ENCODE assay signal across 12 mouse cellular contexts in the genomic region with DNA sequence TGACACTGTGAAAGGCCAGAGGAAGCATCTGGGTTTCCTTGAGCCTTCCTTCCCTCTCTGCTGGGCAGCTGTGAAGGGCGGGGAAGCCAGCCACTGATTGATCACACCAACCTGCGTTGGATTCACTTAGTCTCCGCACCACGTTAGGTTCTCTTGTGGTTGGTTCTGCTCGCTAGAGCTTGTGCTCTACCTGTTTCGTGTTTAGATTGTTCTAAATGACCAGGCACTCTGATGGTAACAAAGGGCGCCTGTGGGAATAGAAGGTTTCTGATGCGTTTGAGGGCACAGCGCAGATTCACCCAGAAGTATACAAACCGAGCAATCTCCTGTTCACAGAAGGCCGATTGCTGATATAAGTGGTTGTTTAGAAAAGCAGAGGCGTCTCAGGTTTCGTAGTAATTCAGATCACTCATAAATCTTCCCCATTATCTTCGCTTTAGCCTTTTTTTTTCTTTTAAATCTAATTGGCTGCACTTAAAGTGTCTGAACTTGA.
DNase-seq lines count a peak whose midpoint lies in the region; ATAC-seq lines count a peak whose summit lies in the region.
"Had no signal": no experiment of that assay in that cellular context is flagged by ENCODE, and none has a peak within 500 bp of the region (broad histone marks: within the 10 kb centered on the region; RNA-seq: fewer than 3 reads in every experiment).

No protein-coding gene starts in this region.

- no peak for DNase-seq in kidney, postnatal 25 days
- DNase-seq in limb, embryonic 11.5 days (ENCODE audit: low spot score), result peak; percentile 30
- no peak for DNase-seq in adrenal gland, adult (ENCODE audit: inconsistent age in 2 of 2, low spot score in 1 of 2)
- DNase-seq in layer of hippocampus, postnatal 10 days (ENCODE audit: low spot score in 2 of 2), result no peak
- DNase-seq: gastrocnemius, postnatal 25 days; lung, postnatal 36 days had no signal

- WGBS in kidney, embryonic 16.5 days, result 10% methylated on average over 14 of the region's 14 CpGs
- 4% methylated on average over 14 of the region's 14 CpGs for WGBS in limb, embryonic 11.5 days
- 15% methylated on average over 14 of the region's 14 CpGs for WGBS in neural tube, embryonic 13.5 days

- H3K4me3 ChIP-seq in kidney, embryonic 16.5 days (ENCODE audit: low read length), result no peak overlapping the region
- no peak overlapping the region for H3K4me3 ChIP-seq in limb, embryonic 11.5 days (ENCODE audit: low read depth, low read length)
- no peak overlapping the region for H3K4me3 ChIP-seq in neural tube, embryonic 13.5 days
- H3K4me3 ChIP-seq: embryonic facial prominence, embryonic 13.5 days; hindbrain, embryonic 12.5 days had no signal

- ATAC-seq in kidney, embryonic 16.5 days (ENCODE audit: low FRiP score, low TSS enrichment), result no peak
- ATAC-seq in common myeloid progenitor, adult 5-6 weeks (replicated peaks; ENCODE audit: low read depth, poor library complexity, severe bottlenecking), result peak; percentile 58
- no peak for ATAC-seq in limb, embryonic 11.5 days (ENCODE audit: insufficient number of reproducible peaks, low FRiP score, low TSS enrichment, low read depth)
- ATAC-seq in neural tube, embryonic 13.5 days (ENCODE audit: low read depth), result no peak; the same call in 1 of the 2 replicates

- no peaks in the 10 kb centered on the region for H3K36me3 ChIP-seq in kidney, embryonic 16.5 days (ENCODE audit: insufficient read depth, low read length)
- no peaks in the 10 kb centered on the region for H3K36me3 ChIP-seq in limb, embryonic 11.5 days (ENCODE audit: control insufficient read depth, insufficient read depth, low read length)
- H3K36me3 ChIP-seq in neural tube, embryonic 13.5 days, result no peaks in the 10 kb centered on the region
- H3K36me3 ChIP-seq: embryonic facial prominence, embryonic 13.5 days; G1E; hindbrain, embryonic 12.5 days had no signal

- H3K4me2 ChIP-seq in kidney, embryonic 16.5 days (replicated peaks; ENCODE audit: low read depth, low read length), result peak overlapping the region; percentile 35
- peak overlapping the region; percentile 13; the same call in 1 of the 2 replicates for H3K4me2 ChIP-seq in limb, embryonic 11.5 days (ENCODE audit: low read depth, severe bottlenecking)
- peak overlapping the region; percentile 39 for H3K4me2 ChIP-seq in neural tube, embryonic 13.5 days
- H3K4me2 ChIP-seq: embryonic facial prominence, embryonic 13.5 days; hindbrain, embryonic 12.5 days had no signal

- no peaks in the 10 kb centered on the region for H3K27me3 ChIP-seq in kidney, embryonic 16.5 days (ENCODE audit: insufficient read depth, low read length)
- H3K27me3 ChIP-seq in limb, embryonic 11.5 days (ENCODE audit: control insufficient read depth, insufficient read depth, low read length), result no peaks in the 10 kb centered on the region
- H3K27me3 ChIP-seq in neural tube, embryonic 13.5 days, result no peaks in the 10 kb centered on the region
- H3K27me3 ChIP-seq: embryonic facial prominence, embryonic 13.5 days; hindbrain, embryonic 12.5 days had no signal

- H3K27ac ChIP-seq in kidney, embryonic 16.5 days (ENCODE audit: low read length), result 0 out of 2 replicates have a peak overlapping the region, but pooled peaks have one; percentile 46
- H3K27ac ChIP-seq in limb, embryonic 11.5 days (replicated peaks; ENCODE audit: low read depth, low read length), result no peak overlapping the region
- H3K27ac ChIP-seq in neural tube, embryonic 13.5 days (replicated peaks), result no peak overlapping the region
- H3K27ac ChIP-seq: embryonic facial prominence, embryonic 13.5 days; hindbrain, embryonic 12.5 days had no signal

- H3K4me1 ChIP-seq in kidney, embryonic 16.5 days (ENCODE audit: insufficient read depth, low read length), result peaks cover 25% of the 10 kb centered on the region
- H3K4me1 ChIP-seq in limb, embryonic 11.5 days (ENCODE audit: control insufficient read depth, insufficient read depth, low read length), result no peaks in the 10 kb centered on the region
- H3K4me1 ChIP-seq in neural tube, embryonic 13.5 days (replicated peaks), result peaks cover 7% of the 10 kb centered on the region
- H3K4me1 ChIP-seq: embryonic facial prominence, embryonic 13.5 days had no signal

- no peaks in the 10 kb centered on the region for H3K9me3 ChIP-seq in kidney, embryonic 16.5 days (ENCODE audit: low read length)
- H3K9me3 ChIP-seq in limb, embryonic 11.5 days (ENCODE audit: control insufficient read depth, low read length), result no peaks in the 10 kb centered on the region
- no peaks in the 10 kb centered on the region for H3K9me3 ChIP-seq in neural tube, embryonic 13.5 days
- H3K9me3 ChIP-seq: embryonic facial prominence, embryonic 13.5 days; G1E; hindbrain, embryonic 12.5 days had no signal

- no peak overlapping the region for H3K9ac ChIP-seq in kidney, embryonic 16.5 days (replicated peaks; ENCODE audit: low read length)
- no peak overlapping the region for H3K9ac ChIP-seq in limb, embryonic 11.5 days (ENCODE audit: low read length)
- no peak overlapping the region for H3K9ac ChIP-seq in neural tube, embryonic 13.5 days
- H3K9ac ChIP-seq: embryonic facial prominence, embryonic 13.5 days; hindbrain, embryonic 12.5 days had no signal
